Mouse (Mus musculus) forebrain, embryonic 14.5 days (tissue): ENCODE measurements around the gene Mettl24. TPM values are rescaled to one million over a fixed set of nuclear protein-coding genes. Genes with fewer than 3 reads are reported as not detected.

Experiments
- ATAC-seq: fragments of 200-750 bp; cut with Nextera tagmentation; 2 replicates; pipeline ENCODE4 v1.8.0; 2017; ENCODE audit warnings: mild to moderate bottlenecking, moderate library complexity
- DNase-seq: peaks from one replicate; pipeline ENCODE4 v3.0.0-alpha.2; 2015; ENCODE audit warnings: low spot score
- H3K27ac ChIP-seq: fragments of 300-500 bp; sonication (generic); 2 replicates; pipeline ENCODE4 v1.5.1; 2014; ENCODE audit warnings: low read depth, mild to moderate bottlenecking, control low read depth, low read length, moderate library complexity
- H3K27me3 ChIP-seq: fragments of 300-500 bp; sonication (generic); replicated peaks from 2 replicates; pipeline ENCODE4 v1.6.1; 2014; ENCODE audit warnings: low read length, control low read depth, mixed read lengths; ENCODE audit not compliant: control insufficient read depth, insufficient read depth
- H3K36me3 ChIP-seq: fragments of 300-500 bp; sonication (generic); 2 replicates; pipeline ENCODE4 v1.6.1; 2014; ENCODE audit warnings: low read length, control low read depth; ENCODE audit not compliant: control insufficient read depth, insufficient read depth
- H3K4me1 ChIP-seq: fragments of 300-500 bp; sonication (generic); 2 replicates; pipeline ENCODE4 v1.6.1; 2014; ENCODE audit warnings: antibody characterized with exemption, low read length, control low read depth; ENCODE audit not compliant: control insufficient read depth, insufficient read depth
- H3K4me2 ChIP-seq: fragments of 300-500 bp; sonication (generic); 2 replicates; pipeline ENCODE4 v1.6.1; 2014; ENCODE audit warnings: mild to moderate bottlenecking, control low read depth, low read length
- H3K4me3 ChIP-seq: fragments of 300-500 bp; sonication (generic); 2 replicates; pipeline ENCODE4 v1.5.1; 2014; ENCODE audit warnings: low read depth, low read length, control low read depth
- H3K9ac ChIP-seq: fragments of 300-500 bp; sonication (generic); 2 replicates; pipeline ENCODE4 v1.6.1; 2014; ENCODE audit warnings: mild to moderate bottlenecking, low read length, control low read depth, moderate library complexity
- H3K9me3 ChIP-seq: fragments of 300-500 bp; sonication (generic); replicated peaks from 2 replicates; pipeline ENCODE4 v1.6.1; 2016; ENCODE audit warnings: low read length, control low read depth, mixed read lengths; ENCODE audit not compliant: control insufficient read depth
- WGBS: fragments of 180-500 bp; shearing (Covaris S2); extraction: QIAGEN DNeasy Blood & Tissue Kit; methylation state at CpG from one replicate; pipeline ENCODE4 v1.1.7; 2014; 5-methylcytosine and 5-hydroxymethylcytosine counted together
- polyA plus RNA-seq: library from polyadenylated mRNA; unstranded; fragments of >200 nt; fragmentation: Nextera tagmentation; extraction: Ambion mirVana; gene quantifications from 2 replicates; pipeline ENCODE4 v1.2.1, GENCODE M21; 2014

Gene Mettl24
- polyA plus RNA-seq, 1 experiment from 2014 or later, result 0.29 TPM

GRCm38 (mm10) chr10:40733291-40733690 is 50.2 kb downstream of the Mettl24 start:
- no peaks in the 10 kb centered on the region for H3K9me3 ChIP-seq
- no peaks in the 10 kb centered on the region for H3K36me3 ChIP-seq
- whole genome bisulfite sequencing, result 72% methylated on average over 3 of the region's 3 CpGs
- no peaks in the 10 kb centered on the region for H3K27me3 ChIP-seq
- H3K27ac ChIP-seq, result no peak overlapping the region
- ATAC-seq, result no peak
- no peak overlapping the region for H3K9ac ChIP-seq
- no peaks in the 10 kb centered on the region for H3K4me1 ChIP-seq
- no peak for DNase-seq
- no peak overlapping the region for H3K4me2 ChIP-seq
- no peak overlapping the region for H3K4me3 ChIP-seq

- H3K4me2 ChIP-seq, result no peak overlapping the region
- ATAC-seq, result no peak
- H3K9me3 ChIP-seq, result no peaks in the 10 kb centered on the region
- no peaks in the 10 kb centered on the region for H3K27me3 ChIP-seq
- DNase-seq, result no peak
- no peaks in the 10 kb centered on the region for H3K4me1 ChIP-seq
- 79% methylated on average over 6 of the region's 6 CpGs for WGBS
- H3K9ac ChIP-seq, result no peak overlapping the region
- no peak overlapping the region for H3K27ac ChIP-seq
- no peak overlapping the region for H3K4me3 ChIP-seq
- H3K36me3 ChIP-seq, result no peaks in the 10 kb centered on the region
These were observed 53.1 kb downstream of the Mettl24 start for GRCm38 (mm10) chr10:40736172-40736571.

- Histone ChIP-seq H3K9ac (no peak overlapping the region), H3K36me3 (no peaks in the 10 kb centered on the region), H3K27me3 (no peaks in the 10 kb centered on the region), H3K4me3 (no peak overlapping the region), H3K27ac (no peak overlapping the region), H3K4me2 (no peak overlapping the region), H3K9me3 (no peaks in the 10 kb centered on the region), H3K4me1 (no peaks in the 10 kb centered on the region)
- whole genome bisulfite sequencing, result 79% methylated on average over 22 of the region's 22 CpGs
- peak; percentile 60; the same call in 1 of the 2 replicates for ATAC-seq
- peak; percentile 36 for DNase-seq
These were observed 54.4 kb downstream of the Mettl24 start for GRCm38 (mm10) chr10:40737274-40738112.

GRCm38 (mm10) chr10:40740696-40741095 is 57.6 kb downstream of the Mettl24 start:
- Histone ChIP-seq H3K9me3 (no peaks in the 10 kb centered on the region), H3K4me1 (no peaks in the 10 kb centered on the region), H3K4me3 (no peak overlapping the region), H3K36me3 (no peaks in the 10 kb centered on the region), H3K27me3 (no peaks in the 10 kb centered on the region), H3K27ac (no peak overlapping the region), H3K4me2 (no peak overlapping the region), H3K9ac (no peak overlapping the region)
- 83% methylated on average over 3 of the region's 3 CpGs for WGBS
- no peak for DNase-seq
- no peak for ATAC-seq

- H3K4me2 ChIP-seq, result no peak overlapping the region
- no peak overlapping the region for H3K27ac ChIP-seq
- H3K4me1 ChIP-seq, result no peaks in the 10 kb centered on the region
- H3K9ac ChIP-seq, result no peak overlapping the region
- 76% methylated on average over 10 of the region's 10 CpGs for WGBS
- H3K4me3 ChIP-seq, result no peak overlapping the region
- no peaks in the 10 kb centered on the region for H3K9me3 ChIP-seq
- H3K27me3 ChIP-seq, result no peaks in the 10 kb centered on the region
- no peaks in the 10 kb centered on the region for H3K36me3 ChIP-seq
- no peak for DNase-seq
- ATAC-seq, result no peak
These were observed 67.4 kb downstream of the Mettl24 start for GRCm38 (mm10) chr10:40750293-40751047.

- no peaks in the 10 kb centered on the region for H3K9me3 ChIP-seq
- ATAC-seq (no peak), DNase-seq (no peak)
- H3K36me3 ChIP-seq, result no peaks in the 10 kb centered on the region
- WGBS, result 78% methylated on average over 13 of the region's 13 CpGs
- no peak overlapping the region for H3K9ac ChIP-seq
- no peaks in the 10 kb centered on the region for H3K4me1 ChIP-seq
- no peak overlapping the region for H3K27ac ChIP-seq
- H3K27me3 ChIP-seq, result no peaks in the 10 kb centered on the region
- no peak overlapping the region for H3K4me3 ChIP-seq
- H3K4me2 ChIP-seq, result no peak overlapping the region
These were observed 68.1 kb downstream of the Mettl24 start for GRCm38 (mm10) chr10:40751157-40751556.

- Histone ChIP-seq H3K27me3 (no peaks in the 10 kb centered on the region), H3K27ac (no peak overlapping the region), H3K4me3 (no peak overlapping the region), H3K9me3 (no peaks in the 10 kb centered on the region), H3K9ac (no peak overlapping the region), H3K4me2 (no peak overlapping the region), H3K4me1 (no peaks in the 10 kb centered on the region), H3K36me3 (no peaks in the 10 kb centered on the region)
- ATAC-seq (no peak), DNase-seq (no peak)
- 68% methylated on average over 3 of the region's 3 CpGs for WGBS
These were observed 70.0 kb downstream of the Mettl24 start for GRCm38 (mm10) chr10:40753036-40753435.

GRCm38 (mm10) chr10:40758171-40759010 is 75.3 kb downstream of the Mettl24 start:
- Histone ChIP-seq H3K4me2 (no peak overlapping the region), H3K9me3 (no peaks in the 10 kb centered on the region), H3K27ac (no peak overlapping the region), H3K36me3 (no peaks in the 10 kb centered on the region), H3K4me1 (no peaks in the 10 kb centered on the region), H3K4me3 (no peak overlapping the region), H3K9ac (no peak overlapping the region), H3K27me3 (no peaks in the 10 kb centered on the region)
- ATAC-seq, result no peak
- DNase-seq, result no peak
- 76% methylated on average over 11 of the region's 11 CpGs for WGBS
